ENCODE assay signal across 8 mouse cellular contexts in the genomic region with DNA sequence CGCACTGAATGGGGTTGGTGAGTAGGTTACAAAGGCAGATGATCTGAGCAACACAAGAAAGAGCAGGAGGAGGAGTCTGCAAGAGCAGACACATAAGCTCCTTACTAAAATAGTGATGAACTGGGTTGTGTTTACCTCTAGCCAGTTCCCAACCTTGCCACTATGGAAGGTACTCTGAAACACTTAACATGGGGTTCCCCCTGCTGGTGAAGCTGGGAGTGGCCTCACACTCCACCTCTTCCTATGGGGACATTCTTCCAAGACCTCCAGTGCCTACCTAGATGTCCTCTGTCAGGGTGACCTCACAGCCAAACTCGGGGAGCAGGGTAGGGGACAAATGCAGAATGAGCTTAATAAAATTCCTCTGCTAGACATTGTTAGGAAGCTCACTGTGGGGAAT.
DNase-seq lines count a peak whose midpoint lies in the region; ATAC-seq and TF ChIP-seq lines count a peak whose summit lies in the region.
"Had no signal": no experiment of that assay in that cellular context is flagged by ENCODE, and none has a peak within 500 bp of the region (broad histone marks: within the 10 kb centered on the region; RNA-seq: fewer than 3 reads in every experiment).

No protein-coding gene starts in this region.

- H3K4me2 ChIP-seq in forebrain, postnatal 0 days (ENCODE audit: low read depth) = no peak overlapping the region
- H3K4me2 ChIP-seq: stomach, embryonic 15.5 days had no signal

- H3K9ac ChIP-seq in forebrain, postnatal 0 days = no peak overlapping the region
- H3K9ac ChIP-seq: stomach, embryonic 15.5 days had no signal

- H3K9me3 ChIP-seq in forebrain, postnatal 0 days (ENCODE audit: low read length) = no peaks in the 10 kb centered on the region
- H3K9me3 ChIP-seq: stomach, embryonic 15.5 days had no signal

- no peak overlapping the region for H3K4me3 ChIP-seq in forebrain, postnatal 0 days (ENCODE audit: low read depth, low read length)
- H3K4me3 ChIP-seq: stomach, embryonic 15.5 days had no signal

- 59% methylated on average over 2 of the region's 2 CpGs for WGBS in forebrain, postnatal 0 days

- H3K27me3 ChIP-seq in forebrain, postnatal 0 days (ENCODE audit: insufficient read depth, low read length) = no peaks in the 10 kb centered on the region
- H3K27me3 ChIP-seq: stomach, embryonic 15.5 days had no signal

- H3K27ac ChIP-seq in forebrain, postnatal 0 days (ENCODE audit: low read depth, low read length) = no peak overlapping the region
- H3K27ac ChIP-seq: stomach, embryonic 15.5 days had no signal

- H3K4me1 ChIP-seq in forebrain, postnatal 0 days (ENCODE audit: insufficient read depth) = peaks cover 15% of the 10 kb centered on the region; the same call in 1 of the 2 replicates
- H3K4me1 ChIP-seq: stomach, embryonic 15.5 days had no signal

- TF ChIP-seq CTCF in forebrain, postnatal 0 days (IDR thresholded peaks at IDR 0.05; ENCODE audit: low read depth) = peak; percentile 77

- intact Hi-C loops in heart, postnatal 25 days (cut with DNase I) = loop anchor here (5.0 to 10.0 kb wide), 4 partner anchors 150 to 855 kb away; no protein-coding TSS in a partner anchor

- peak; percentile 51; the same call in 1 of the 2 replicates for ATAC-seq in forebrain, postnatal 0 days
- ATAC-seq in megakaryocyte-erythroid progenitor cell, adult 5-6 weeks (replicated peaks; ENCODE audit: low FRiP score, low TSS enrichment, poor library complexity, severe bottlenecking) = 0 out of 2 replicates have a peak, but pooled peaks have one; percentile 37

- peak; percentile 76 for DNase-seq in adipocyte (ENCODE audit: low spot score)
- DNase-seq in cerebellum, adult 11-12 months = peak; percentile 21
- DNase-seq in forebrain, postnatal 0 days = peak; percentile 51
- peak; percentile 7 for DNase-seq in heart, postnatal 25 days (ENCODE audit: low spot score)
- peak; percentile 47 to 66 for DNase-seq in layer of hippocampus, postnatal 14 days (ENCODE audit: low spot score in 2 of 2)
- DNase-seq in urinary bladder, adult 2 months (ENCODE audit: low spot score) = peak; percentile 34

- 0 out of 2 replicates have a peak, but pooled peaks cover 7% of the 10 kb centered on the region for H3K36me3 ChIP-seq in forebrain, postnatal 0 days (ENCODE audit: insufficient read depth)
- H3K36me3 ChIP-seq: stomach, embryonic 15.5 days had no signal

Comparison
In these comparisons a context has a peak if more than half of its experiments do, and no peak if none do; other contexts are left out.
1. DNase-seq: peak in every context shown above with its lines; median percentile 76 in adipocyte; 56 in layer of hippocampus, postnatal 14 days; 51 in forebrain, postnatal 0 days; 34 in urinary bladder, adult 2 months; 21 in cerebellum, adult 11-12 months; 7 in heart, postnatal 25 days.